Mouse (Mus musculus) layer of hippocampus, postnatal 14 days (tissue): ENCODE results near the gene Cnbp. TPM values are rescaled to one million over a fixed set of nuclear protein-coding genes. Genes with fewer than 3 reads are reported as not detected.

Source experiments
- DNase-seq, 2 experiments: peaks; one replicate each; pipeline ENCODE4 v3.0.0; 2021 to 2022; ENCODE audit warnings: low spot score in 2 of 2, mixed read lengths in 1 of 2
- total RNA-seq, 2 experiments: library from RNA; stranded (reverse); gene quantifications; 2 replicates each; pipeline ENCODE4 v1.2.3; 2021

Gene Cnbp
- total RNA-seq, 2 experiments from 2014 or later = 231 to 244 TPM

GRCm38 (mm10) chr6:87807735-87808440 lies 43.0 kb downstream of the Cnbp start:
- DNase-seq = no peak

DNA sequence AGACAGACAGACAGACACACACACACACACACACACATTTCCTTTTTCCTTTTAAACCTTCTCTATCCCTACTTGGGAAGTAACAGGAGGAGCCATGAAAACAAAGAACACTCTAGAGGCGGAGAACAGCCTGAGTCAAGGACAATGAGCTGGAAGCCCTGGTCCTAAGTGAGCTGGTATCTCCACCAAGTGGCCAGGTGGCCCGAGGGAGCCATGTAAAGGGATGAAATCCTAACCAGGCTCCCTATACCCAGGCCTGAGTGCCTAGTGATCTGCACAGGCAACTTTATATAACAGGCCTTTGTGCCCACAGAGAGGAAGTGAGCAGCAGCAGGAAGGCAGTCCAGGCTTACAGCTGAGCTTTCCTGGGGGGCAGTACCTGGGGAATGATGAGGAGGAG lies 44.0 kb downstream of the Cnbp start:
- DNase-seq = no peak

DNA sequence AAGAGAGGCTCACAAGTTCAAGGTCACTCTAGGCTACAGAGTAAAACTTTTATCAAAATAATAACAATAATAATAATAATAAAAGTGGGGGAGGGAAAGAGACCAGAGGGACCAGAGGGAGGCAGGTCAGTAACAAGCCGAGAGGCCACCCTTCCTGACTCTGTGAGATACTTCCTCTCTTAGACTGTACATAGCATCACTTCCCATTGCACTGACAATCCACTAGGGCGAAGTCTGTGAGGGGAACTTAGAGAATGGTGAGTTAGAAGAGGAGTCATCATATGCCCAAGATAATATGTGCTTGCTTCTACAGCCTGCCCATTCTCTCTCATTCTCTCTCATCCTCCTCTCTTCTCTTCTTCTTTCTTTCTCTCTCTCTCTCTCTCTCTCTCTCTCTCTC lies 44.9 kb downstream of the Cnbp start:
- no peak for DNase-seq

GRCm38 (mm10) chr6:87805448-87805847 lies 45.5 kb downstream of the Cnbp start:
- DNase-seq = no peak

- no peak for DNase-seq
Observed at GRCm38 (mm10) chr6:87804886-87805285, 46.0 kb downstream of the Cnbp start.

- no peak for DNase-seq
Observed at GRCm38 (mm10) chr6:87804036-87804435, 46.9 kb downstream of the Cnbp start.

DNA sequence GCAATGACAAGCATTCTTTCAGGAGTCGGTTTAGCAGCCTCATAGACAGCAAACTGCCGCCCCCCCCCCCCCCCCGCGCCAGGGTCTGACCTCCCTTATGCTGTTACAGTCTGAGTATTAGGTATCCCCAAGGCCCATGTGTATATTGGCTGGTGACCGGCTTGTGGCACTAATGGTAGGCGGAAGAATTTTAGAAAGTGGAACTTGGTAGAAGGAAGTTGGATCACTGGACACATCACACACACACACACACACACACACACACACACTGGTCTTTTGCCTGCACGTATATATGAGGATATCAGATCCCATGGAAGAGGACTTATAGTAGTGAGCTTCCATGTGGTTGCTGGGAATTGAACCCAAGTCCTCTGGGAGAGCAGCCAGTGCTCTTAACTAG lies 48.4 kb downstream of the Cnbp start:
- DNase-seq = no peak

GRCm38 (mm10) chr6:87799576-87799975 lies 51.3 kb downstream of the Cnbp start:
- no peak for DNase-seq

GRCm38 (mm10) chr6:87797321-87797720 lies 53.6 kb downstream of the Cnbp start:
- DNase-seq = no peak

DNA sequence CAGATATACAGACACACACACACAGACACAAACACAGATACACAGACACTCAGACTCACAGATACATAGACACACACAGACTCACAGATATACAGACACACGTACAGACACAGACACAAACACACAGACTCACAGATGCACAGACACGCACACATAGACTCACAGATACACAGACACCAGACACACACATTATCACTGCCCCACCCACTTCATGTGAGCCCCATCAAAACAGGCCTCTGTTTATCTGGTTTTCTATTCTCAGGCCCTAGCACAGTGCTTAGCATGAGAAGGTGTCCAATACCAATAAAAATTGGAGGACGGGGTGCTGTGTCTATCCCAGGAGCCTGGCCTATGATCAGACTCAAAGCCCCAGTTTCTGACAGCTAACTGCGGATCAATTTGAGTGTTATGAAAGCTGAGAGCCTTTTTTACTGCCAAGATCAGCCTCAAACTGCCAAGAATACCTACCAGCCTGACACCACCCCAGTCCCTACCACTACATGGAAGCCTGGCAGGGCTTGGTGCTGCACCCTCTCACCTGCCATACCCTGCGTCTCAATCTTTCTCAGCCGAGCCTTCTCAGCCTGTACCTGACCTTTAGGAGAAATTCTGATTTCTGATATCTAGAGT lies 54.5 kb downstream of the Cnbp start:
- DNase-seq = no peak

DNA sequence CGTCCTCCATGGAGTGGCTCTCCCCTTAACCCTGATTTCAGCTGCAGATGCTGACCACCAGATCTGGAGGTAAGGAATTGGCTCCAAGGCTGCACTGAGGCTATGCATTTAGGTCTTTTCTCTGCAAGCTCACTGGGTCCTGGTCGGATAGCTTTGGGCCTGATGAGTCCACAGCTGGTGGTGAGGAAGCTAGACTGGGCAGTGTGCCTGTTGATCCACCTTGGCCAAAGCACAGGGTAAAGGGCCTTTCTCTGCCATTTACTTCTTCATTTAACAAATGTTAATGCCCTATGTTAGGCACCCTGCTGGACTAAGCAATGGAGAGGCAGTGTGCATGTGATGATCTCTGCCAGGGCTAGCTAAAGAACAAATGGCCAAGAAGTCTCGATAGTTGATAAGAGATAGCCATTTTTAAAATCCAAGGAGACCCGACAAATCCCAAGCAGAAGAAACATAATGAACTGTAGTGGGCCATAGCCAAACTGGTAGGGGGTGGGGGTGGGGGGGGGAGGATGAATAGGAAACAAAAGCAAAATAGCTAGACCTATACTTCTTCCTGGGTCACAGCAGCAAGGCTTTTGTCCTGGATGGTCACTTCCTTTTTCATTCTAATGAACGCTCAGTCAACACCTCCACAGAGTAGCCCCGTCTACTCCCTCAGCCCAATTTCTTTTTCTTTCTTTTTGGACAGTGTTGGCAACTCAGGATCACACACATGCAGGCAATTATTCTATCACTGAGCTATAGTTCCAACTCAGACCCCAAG lies 55.3 kb downstream of the Cnbp start:
- DNase-seq = no peak

GRCm38 (mm10) chr6:87793821-87794510 lies 56.9 kb downstream of the Cnbp start:
- DNase-seq = no peak

Other genes with a start within 250 kb of the Cnbp start
- gene Aplf, start 178.9 kb downstream of the Cnbp start, total RNA-seq = 1 to 10 TPM; 7.3 to 7.4 TPM
- 1 to 10 TPM; 4.1 to 5.0 TPM for gene Efcc1, start 120.2 kb downstream of the Cnbp start, total RNA-seq
- gene Gp9, start 73.0 kb downstream of the Cnbp start, total RNA-seq = under 1 TPM; 0.39 to 0.60 TPM
- 10 to 100 TPM; 17.2 to 21.9 TPM for gene Rab43, start 38.9 kb downstream of the Cnbp start, total RNA-seq
- 1 to 10 TPM; 2.0 to 3.0 TPM for gene Gm45140, start 15.3 kb downstream of the Cnbp start, total RNA-seq
- 10 to 100 TPM; 28.9 to 33.8 TPM for gene Isy1, start 12.3 kb downstream of the Cnbp start, total RNA-seq
- 100 to 1,000 TPM; 201 to 215 TPM for gene Copg1, start 36.7 kb upstream of the Cnbp start, total RNA-seq
- 10 to 100 TPM; 24.4 to 26.3 TPM for gene Hmces, start 62.8 kb upstream of the Cnbp start, total RNA-seq
- 10 to 100 TPM; 70.0 to 76.0 TPM for gene H1fx, start 130.5 kb upstream of the Cnbp start, total RNA-seq
- 100 to 1,000 TPM; 306 to 313 TPM for gene Rab7, start 194.2 kb upstream of the Cnbp start, total RNA-seq
- gene Rpn1, start 233.4 kb upstream of the Cnbp start, total RNA-seq = 100 to 1,000 TPM; 143 to 166 TPM